Mouse (Mus musculus) urinary bladder, postnatal 14 days (tissue): ENCODE data around the gene Gm28168.
"Not testable (repeated sequence)": the region's sequence is repeated elsewhere in the genome, so short reads cannot be mapped to it uniquely, and the experiment has no call there.

Experiments
- DNase-seq: peaks from one replicate; pipeline ENCODE4 v3.0.0; 2021; ENCODE audit warnings: low spot score

Gm28168 gene

DNA sequence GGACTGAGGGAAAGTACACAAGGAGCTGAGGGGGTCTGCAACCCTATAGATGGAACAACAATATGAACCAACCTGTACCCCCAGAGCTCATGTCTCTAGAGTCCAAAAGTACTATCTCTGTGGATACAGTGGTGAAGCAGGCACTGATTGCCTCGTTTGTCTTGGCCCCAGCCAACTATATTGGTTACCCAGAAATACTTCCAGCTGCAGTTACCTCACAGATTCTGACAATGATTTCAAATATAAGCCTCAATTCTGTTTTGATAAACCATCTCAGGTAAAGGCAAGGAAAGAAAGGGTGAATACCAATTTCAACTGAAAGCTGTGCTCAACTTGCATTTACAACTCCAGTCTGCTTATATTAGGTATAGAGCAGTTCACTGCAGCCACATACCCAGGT, at the start of gene Gm28168:
Gm28168 (plus strand) TSS at position 301 of the 400 bp plus-strand sequence.
- not testable (repeated sequence) for DNase-seq

DNA sequence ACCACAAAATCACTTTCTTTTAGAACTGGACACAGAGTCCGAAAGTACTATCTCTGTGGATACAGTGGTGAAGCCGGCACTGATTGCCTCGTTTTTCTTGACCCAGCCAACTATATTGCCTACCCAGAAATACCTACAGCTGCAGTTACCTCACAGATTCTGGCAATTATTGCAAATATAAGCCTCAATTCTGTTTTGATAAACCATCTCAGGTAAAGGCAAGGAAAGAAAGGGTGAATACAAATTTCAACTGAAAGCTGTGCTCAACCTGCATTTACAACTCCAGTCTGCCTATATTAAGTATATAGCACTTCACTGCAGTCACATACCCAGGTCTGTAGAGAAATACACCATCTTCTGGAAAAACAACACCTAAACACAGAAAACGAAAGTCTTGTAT, 37.8 kb downstream of the Gm28168 start, which contains the start of gene Gm7145:
Gm7145 (plus strand) TSS at position 301 of the 400 bp plus-strand sequence.
- no peak for DNase-seq
